ENCODE assay signal across 20 mouse cellular contexts in the genomic region with DNA sequence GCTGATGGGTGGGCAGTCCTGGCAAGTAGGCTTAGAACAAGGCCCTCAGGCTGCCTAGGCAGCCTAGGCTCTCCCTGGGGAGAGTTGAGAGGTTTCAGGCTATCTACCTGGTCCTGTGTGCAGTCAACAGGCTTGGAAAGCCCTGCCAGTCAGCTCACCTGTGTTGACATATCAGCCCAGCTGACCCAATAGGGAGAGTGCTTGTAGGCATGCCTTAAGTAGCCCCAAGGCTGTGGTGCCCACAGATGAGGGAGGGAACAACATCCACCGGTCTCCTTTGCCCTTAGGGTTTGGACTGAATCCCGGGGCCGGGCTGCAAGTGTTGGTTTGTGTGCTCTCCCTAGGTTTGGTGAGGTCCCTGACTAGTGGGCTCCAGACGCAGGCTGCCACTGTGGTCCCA. TPM values are rescaled to one million over a fixed set of nuclear protein-coding genes. Genes with fewer than 3 reads are reported as not detected.
A peak's percentile ranks its signal among the peaks of the same experiment; 100 is the strongest.
DNase-seq lines count a peak whose midpoint lies in the region; ATAC-seq lines count a peak whose summit lies in the region.
"Had no signal": no experiment of that assay in that cellular context is flagged by ENCODE, and none has a peak within 500 bp of the region (broad histone marks: within the 10 kb centered on the region; RNA-seq: fewer than 3 reads in every experiment).

No protein-coding gene starts in this region.

- H3K4me1 ChIP-seq in heart, embryonic 13.5 days = peaks cover 55% of the 10 kb centered on the region
- H3K4me1 ChIP-seq in lung, embryonic 15.5 days = peaks cover 32% of the 10 kb centered on the region

- 0 out of 2 replicates have a peak overlapping the region, but pooled peaks have one; percentile 30 for H3K9ac ChIP-seq in heart, embryonic 13.5 days
- no peak overlapping the region for H3K9ac ChIP-seq in lung, embryonic 15.5 days
- H3K9ac ChIP-seq: stomach, embryonic 15.5 days had no signal

- ATAC-seq in heart, embryonic 13.5 days (ENCODE audit: extremely low read depth, insufficient number of reproducible peaks, low FRiP score, low TSS enrichment) = no peak
- ATAC-seq in lung, embryonic 15.5 days (ENCODE audit: borderline replicate concordance, extremely low read depth, low FRiP score, low TSS enrichment) = peak; percentile 19; the same call in 1 of the 2 replicates
- ATAC-seq: forebrain, embryonic 16.5 days; hindbrain, embryonic 16.5 days; midbrain, embryonic 16.5 days had no signal

- no peak for DNase-seq in heart, adult 11 months
- DNase-seq in thymus, postnatal 0 days (ENCODE audit: low spot score) = peak; percentile 17
- DNase-seq in thymus, postnatal 14 days = no peak
- DNase-seq in kidney, adult 18-20 months = no peak
- DNase-seq in layer of hippocampus, adult 18-20 months (ENCODE audit: low spot score in 2 of 2) = no peak
- no peak for DNase-seq in adrenal gland, postnatal 10 days
- DNase-seq: adrenal gland, postnatal 25 days; cerebellum, adult 11 months; cerebellum, postnatal 25 days; heart, postnatal 4 days; layer of hippocampus, postnatal 36 days; right cerebral cortex, postnatal 14 days; spleen, adult 18-20 months had no signal

- 0 out of 2 replicates have a peak overlapping the region, but pooled peaks have one; percentile 68 for H3K27ac ChIP-seq in heart, embryonic 13.5 days (replicated peaks)
- peak overlapping the region; percentile 45; the same call in 1 of the 2 replicates for H3K27ac ChIP-seq in lung, embryonic 15.5 days
- H3K27ac ChIP-seq: stomach, embryonic 15.5 days had no signal

- H3K27me3 ChIP-seq in heart, embryonic 13.5 days (replicated peaks) = no peaks in the 10 kb centered on the region
- H3K27me3 ChIP-seq in lung, embryonic 15.5 days = no peaks in the 10 kb centered on the region
- H3K27me3 ChIP-seq: stomach, embryonic 15.5 days had no signal

- H3K36me3 ChIP-seq in heart, embryonic 13.5 days = no peaks in the 10 kb centered on the region
- H3K36me3 ChIP-seq in lung, embryonic 15.5 days = no peaks in the 10 kb centered on the region
- H3K36me3 ChIP-seq: stomach, embryonic 15.5 days had no signal

- H3K4me2 ChIP-seq in heart, embryonic 13.5 days = no peak overlapping the region
- H3K4me2 ChIP-seq in lung, embryonic 15.5 days = no peak overlapping the region
- H3K4me2 ChIP-seq: stomach, embryonic 15.5 days had no signal

- H3K9me3 ChIP-seq in heart, embryonic 13.5 days = no peaks in the 10 kb centered on the region
- no peaks in the 10 kb centered on the region for H3K9me3 ChIP-seq in lung, embryonic 15.5 days
- H3K9me3 ChIP-seq: stomach, embryonic 15.5 days had no signal

- WGBS in heart, embryonic 13.5 days = 68% methylated on average over 4 of the region's 4 CpGs
- WGBS in lung, embryonic 15.5 days = 68% methylated on average over 4 of the region's 4 CpGs

- H3K4me3 ChIP-seq in heart, embryonic 13.5 days = no peak overlapping the region
- no peak overlapping the region for H3K4me3 ChIP-seq in lung, embryonic 15.5 days
- H3K4me3 ChIP-seq: erythroblast, embryonic 14.5 days; stomach, embryonic 15.5 days had no signal

RNA-seq across cellular contexts. Expression of gene Adcy5, which starts 37.8 kb away (rescaled TPM):
- 5.4 and 6.1 TPM in 2 replicates for polyA plus RNA-seq in heart, embryonic 13.5 days (2015; fragmentation: Nextera tagmentation; extraction: Ambion mirVana)
- 0.49 and 0.57 TPM in 2 replicates for polyA plus RNA-seq in thymus, postnatal 0 days (2015; fragmentation: Nextera tagmentation; extraction: Ambion mirVana)
- 1.5 and 1.6 TPM in 2 replicates for polyA plus RNA-seq in lung, embryonic 15.5 days (2015; fragmentation: Nextera tagmentation; extraction: Ambion mirVana)
- total RNA-seq in layer of hippocampus, adult 18-20 months (2021) = 10 to 100 TPM; 78.7 to 83.5 TPM
- total RNA-seq in adrenal gland, postnatal 10 days (2021) = 1 to 10 TPM; 6.6 to 9.0 TPM
- polyA plus RNA-seq: erythroblast, embryonic 14.5 days had no signal
